Mouse (Mus musculus): ENCODE data around the gene Cfap65. TPM values are rescaled to one million over a fixed set of nuclear protein-coding genes. Genes with fewer than 3 reads are reported as not detected.
A peak's percentile ranks its signal among the peaks of the same experiment; 100 is the strongest.

The Cfap65 gene
- polyA plus RNA-seq, 1 experiment = not detected

DNA sequence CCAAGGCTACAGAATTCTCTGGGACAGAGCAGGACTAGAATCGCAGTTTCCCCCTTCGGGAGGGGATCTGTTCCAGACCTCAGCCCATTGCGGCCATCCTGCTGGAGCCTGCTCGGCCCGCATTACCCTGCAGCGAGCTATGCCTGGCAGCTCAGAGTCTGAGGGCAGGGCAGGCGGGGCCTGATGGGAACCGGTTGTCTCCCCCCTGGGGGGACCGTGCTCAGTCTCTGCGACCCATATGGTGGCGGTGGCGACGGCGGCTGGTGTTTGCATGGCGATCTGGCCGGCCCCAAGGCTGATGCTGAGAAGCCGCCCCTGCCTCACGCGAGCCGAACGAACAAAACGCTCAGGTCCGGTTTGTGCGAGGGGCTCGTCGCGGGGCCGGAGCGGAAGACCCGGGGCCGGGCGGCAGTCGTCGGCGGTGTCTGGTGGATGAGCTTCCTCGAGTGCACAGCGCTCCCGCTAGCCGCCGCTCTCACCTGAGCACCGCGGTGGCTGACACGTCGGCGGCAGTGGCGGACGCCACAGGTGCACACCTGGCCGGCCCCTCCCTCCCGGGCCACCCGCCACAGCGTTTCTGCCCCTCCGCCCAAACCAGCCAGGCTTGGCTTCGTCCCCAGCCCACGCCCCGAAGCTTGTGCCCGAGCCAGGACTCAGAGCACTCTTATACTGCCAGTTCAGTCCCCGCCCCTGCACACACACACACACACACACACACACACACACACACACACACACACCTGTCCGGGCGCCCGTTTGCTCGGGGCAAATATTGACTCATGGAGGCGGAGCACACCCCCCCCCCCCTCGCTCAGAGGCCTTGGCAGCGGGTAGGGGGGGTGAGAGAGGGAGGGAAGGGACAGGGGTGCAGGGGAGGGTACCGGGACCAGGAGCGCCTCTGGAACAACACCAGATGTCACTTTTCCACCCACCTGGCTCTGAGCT is 34.8 kb downstream of the Cfap65 start:
- Histone ChIP-seq H3K4me1 (ENCODE audit: control insufficient read depth, insufficient read depth, low read length) (no peaks in the 10 kb centered on the region), H3K27ac (ENCODE audit: insufficient read depth, low read depth, low read length) (no peak overlapping the region), H3K4me3 (ENCODE audit: insufficient read depth, low read length) (no peak overlapping the region)
- TF ChIP-seq POLR2A (IDR thresholded peaks at IDR 0.05; ENCODE audit: borderline replicate concordance, low read depth, low read length) (no peak), CTCF (IDR thresholded peaks at IDR 0.05; ENCODE audit: low read depth, low read length) (no peak)

DNA sequence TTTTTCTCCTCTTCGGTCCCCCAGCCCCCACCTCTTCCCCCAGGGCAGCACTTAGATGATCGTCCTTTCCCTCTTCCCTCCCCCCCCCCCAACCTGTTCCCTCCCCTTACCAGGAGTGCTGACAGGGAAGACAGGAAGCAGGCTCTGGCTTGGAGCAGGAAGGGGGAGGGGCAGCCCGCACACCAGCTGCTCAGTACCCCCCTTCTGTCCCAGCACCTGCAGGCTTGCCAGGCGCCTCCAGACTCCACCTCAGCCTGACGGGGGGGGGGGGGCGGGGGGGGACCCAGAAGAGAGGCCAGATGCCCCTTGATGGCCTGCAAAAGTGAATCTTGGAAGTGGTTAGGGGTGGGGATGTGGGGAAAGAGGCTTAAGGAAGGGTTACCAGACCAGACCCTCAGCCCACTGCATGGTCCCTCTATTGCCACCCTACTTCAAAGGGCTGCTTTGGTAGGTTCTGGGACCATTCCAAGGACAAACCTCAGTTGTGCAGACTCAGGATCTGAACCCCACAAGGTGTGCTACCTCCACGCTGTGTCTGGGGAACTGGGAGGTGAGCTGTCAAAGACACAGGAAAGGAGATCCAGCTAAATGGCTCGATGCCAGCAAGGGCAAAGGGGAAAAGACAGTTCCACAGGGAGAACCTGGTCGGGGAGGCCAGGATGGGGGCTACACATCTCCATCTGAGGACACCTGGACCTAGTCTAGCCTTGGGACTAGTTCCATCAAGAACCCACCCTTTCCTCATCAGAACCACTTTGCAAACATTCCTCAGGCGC is 36.6 kb downstream of the Cfap65 start:
- no peaks in the 10 kb centered on the region for H3K4me1 ChIP-seq (ENCODE audit: control insufficient read depth, insufficient read depth, low read length)
- TF ChIP-seq CTCF (IDR thresholded peaks at IDR 0.05; ENCODE audit: low read depth, low read length) = no peak
- TF ChIP-seq POLR2A (IDR thresholded peaks at IDR 0.05; ENCODE audit: borderline replicate concordance, low read depth, low read length) = no peak
- no peak overlapping the region for H3K27ac ChIP-seq (ENCODE audit: insufficient read depth, low read depth, low read length)
- H3K4me3 ChIP-seq (ENCODE audit: insufficient read depth, low read length) = no peak overlapping the region

DNA sequence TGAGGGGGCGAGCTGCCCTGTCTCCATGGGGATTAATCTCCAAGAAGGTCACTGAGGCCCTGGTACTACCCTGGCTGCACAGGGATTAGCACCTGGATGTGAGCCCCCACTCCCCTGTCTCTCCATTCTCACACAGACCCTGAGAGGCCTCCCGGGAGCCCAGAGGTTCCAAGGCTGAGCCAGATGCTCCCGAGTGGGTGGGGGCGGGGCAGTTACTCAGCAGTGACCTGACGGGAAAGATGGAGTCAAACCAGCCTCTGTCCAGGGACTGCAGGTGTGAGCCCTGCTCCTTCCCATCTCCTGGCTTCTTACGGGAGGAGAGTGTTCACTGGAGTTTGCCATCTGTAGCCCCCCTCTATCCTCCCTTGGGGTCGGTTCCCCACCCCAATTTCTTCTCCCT is 37.4 kb downstream of the Cfap65 start:
- TF ChIP-seq CTCF (IDR thresholded peaks at IDR 0.05; ENCODE audit: low read depth, low read length) = no peak
- no peak for TF ChIP-seq POLR2A (IDR thresholded peaks at IDR 0.05; ENCODE audit: borderline replicate concordance, low read depth, low read length)
- Histone ChIP-seq H3K4me1 (ENCODE audit: control insufficient read depth, insufficient read depth, low read length) (no peaks in the 10 kb centered on the region), H3K4me3 (ENCODE audit: insufficient read depth, low read length) (no peak overlapping the region), H3K27ac (ENCODE audit: insufficient read depth, low read depth, low read length) (no peak overlapping the region)

DNA sequence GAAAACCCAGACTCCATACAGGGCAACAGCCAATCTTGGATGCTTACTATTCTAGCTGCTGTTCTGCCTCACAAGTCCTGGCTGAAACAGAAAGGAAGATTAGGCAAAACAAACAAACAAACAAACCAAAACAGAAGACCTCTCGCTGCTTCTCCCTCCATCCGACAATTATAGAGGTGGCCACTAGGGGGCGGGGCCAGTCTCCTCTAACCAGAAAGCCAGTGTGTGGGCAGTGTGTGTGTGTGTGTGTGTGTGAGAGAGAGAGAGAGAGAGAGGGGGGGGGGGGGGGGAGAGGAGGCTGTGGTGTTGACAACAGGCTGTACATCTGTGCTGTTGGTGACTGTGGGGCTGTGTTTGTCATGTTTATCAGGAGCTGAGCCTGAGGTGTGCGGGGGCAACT is 40.4 kb downstream of the Cfap65 start:
- peak; percentile 62 for TF ChIP-seq CTCF (IDR thresholded peaks at IDR 0.05; ENCODE audit: low read depth, low read length)
- TF ChIP-seq POLR2A (IDR thresholded peaks at IDR 0.05; ENCODE audit: borderline replicate concordance, low read depth, low read length) = no peak

DNA sequence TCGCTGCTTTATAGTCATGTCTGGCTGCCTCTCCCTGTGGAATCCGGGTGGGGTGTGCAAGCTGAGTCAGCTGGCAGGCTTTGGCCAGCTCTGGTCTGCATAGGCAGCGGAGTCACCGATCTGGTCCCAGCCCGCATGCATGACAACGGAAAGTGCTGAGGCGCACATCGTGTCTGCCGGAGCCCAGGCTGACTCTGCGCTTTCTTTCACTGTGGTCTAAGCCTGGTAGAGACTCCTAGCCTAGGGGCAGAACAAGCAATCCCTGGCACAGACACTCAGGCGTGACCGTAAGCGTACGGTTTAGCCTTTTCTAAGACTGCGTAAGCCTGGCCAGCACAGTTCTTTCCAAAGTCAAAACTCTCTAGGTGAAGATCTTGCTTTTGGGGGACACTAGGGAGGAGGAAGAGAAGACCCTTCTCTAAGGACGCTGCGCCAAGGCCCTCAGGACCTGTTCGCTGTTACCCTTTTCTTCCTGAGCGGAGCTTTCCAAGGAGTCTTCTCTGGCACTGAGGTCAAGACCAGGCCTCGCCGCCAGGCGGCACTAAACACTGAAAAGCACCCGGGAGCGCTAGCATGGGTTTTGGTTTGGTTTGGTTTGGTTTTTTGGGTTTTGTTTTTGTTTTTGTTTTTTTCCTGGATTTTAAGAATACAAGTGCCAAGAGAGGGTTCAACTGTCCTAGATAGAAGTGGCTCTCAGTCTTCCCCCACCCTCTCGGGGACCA is 42.1 kb downstream of the Cfap65 start, which contains the start of gene Cryba2:
TSS of gene Cryba2 (minus strand) at position 10 of the 722 bp plus-strand sequence.
- Histone ChIP-seq H3K4me1 (ENCODE audit: control insufficient read depth, insufficient read depth, low read length) (no peaks in the 10 kb centered on the region), H3K4me3 (ENCODE audit: insufficient read depth, low read length) (no peak within 1 kb of the TSS), H3K27ac (ENCODE audit: insufficient read depth, low read depth, low read length) (no peak within 1 kb of the TSS)
- peak; percentile 83 for TF ChIP-seq CTCF (IDR thresholded peaks at IDR 0.05; ENCODE audit: low read depth, low read length)
- no peak for TF ChIP-seq POLR2A (IDR thresholded peaks at IDR 0.05; ENCODE audit: borderline replicate concordance, low read depth, low read length)

More for the DNA sequence above, 40.4 kb downstream of the Cfap65 start:
- H3K27ac ChIP-seq (ENCODE audit: insufficient read depth, low read depth, low read length) = no peak overlapping the region
- no peaks in the 10 kb centered on the region for H3K4me1 ChIP-seq (ENCODE audit: control insufficient read depth, insufficient read depth, low read length)
- H3K4me3 ChIP-seq (ENCODE audit: insufficient read depth, low read length) = no peak overlapping the region

DNA sequence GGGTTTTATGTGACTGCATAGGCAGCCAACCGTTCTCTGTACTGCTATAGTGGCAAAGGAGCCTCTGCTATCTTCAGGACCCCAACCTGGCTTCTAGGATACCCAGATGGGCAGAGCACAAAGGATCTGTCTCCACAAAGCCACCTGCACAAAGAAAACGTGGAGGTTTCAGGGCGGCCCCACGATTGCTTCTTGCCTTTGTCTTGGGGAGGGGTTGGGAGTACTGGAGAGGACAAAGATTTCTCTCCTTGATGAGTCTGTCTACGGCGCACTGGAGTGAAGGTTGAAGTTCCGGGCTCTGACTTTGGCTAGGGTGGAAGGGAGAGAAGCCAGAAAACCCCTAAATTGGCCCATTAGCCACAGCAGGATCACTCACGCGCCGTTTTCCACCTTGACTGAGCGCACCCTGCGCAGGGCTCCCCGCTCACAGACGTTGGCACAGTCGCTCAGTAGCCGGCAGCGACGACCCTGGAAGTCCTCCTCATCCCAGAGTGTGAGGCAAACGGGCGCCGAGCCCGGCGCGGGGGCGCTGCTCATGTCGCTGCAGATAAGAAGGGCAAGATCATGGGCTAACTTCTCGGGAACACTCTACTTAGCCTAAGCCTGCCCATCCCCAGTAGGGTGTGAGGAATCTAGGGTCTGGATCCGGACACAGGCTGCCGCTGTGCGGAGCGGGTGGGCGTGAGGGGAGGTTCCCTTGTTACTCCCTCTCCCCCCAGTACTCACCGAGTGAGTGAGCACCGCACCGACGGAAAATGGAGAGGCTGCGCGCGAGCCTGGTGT is 42.9 kb downstream of the Cfap65 start:
- Histone ChIP-seq H3K4me3 (ENCODE audit: insufficient read depth, low read length) (no peak overlapping the region), H3K4me1 (ENCODE audit: control insufficient read depth, insufficient read depth, low read length) (no peaks in the 10 kb centered on the region)

DNA sequence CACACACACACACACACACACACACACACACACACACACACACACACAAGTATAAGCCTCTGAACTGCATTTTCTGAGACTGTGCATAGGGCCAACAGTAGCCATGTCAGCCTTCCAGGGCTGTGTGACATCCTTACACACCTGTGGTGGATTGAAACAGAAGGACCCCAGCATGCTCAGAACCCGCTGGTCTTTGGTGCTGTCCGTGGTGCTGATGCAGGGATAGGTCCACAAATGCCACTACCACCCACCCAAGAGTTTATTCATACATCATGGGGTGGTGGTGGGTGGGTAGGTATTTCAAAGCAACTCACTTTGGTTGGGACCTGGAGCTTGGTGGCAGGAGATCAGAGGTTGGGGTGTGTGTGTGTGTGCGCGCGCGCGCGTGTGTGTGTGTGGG is 43.9 kb downstream of the Cfap65 start:
- Histone ChIP-seq H3K4me1 (ENCODE audit: control insufficient read depth, insufficient read depth, low read length) (no peaks in the 10 kb centered on the region), H3K27ac (ENCODE audit: insufficient read depth, low read depth, low read length) (no peak overlapping the region), H3K4me3 (ENCODE audit: insufficient read depth, low read length) (no peak overlapping the region)
- no peak for TF ChIP-seq CTCF (IDR thresholded peaks at IDR 0.05; ENCODE audit: low read depth, low read length)
- no peak for TF ChIP-seq POLR2A (IDR thresholded peaks at IDR 0.05; ENCODE audit: borderline replicate concordance, low read depth, low read length)

More for the DNA sequence above, 42.9 kb downstream of the Cfap65 start:
- TF ChIP-seq POLR2A (IDR thresholded peaks at IDR 0.05; ENCODE audit: borderline replicate concordance, low read depth, low read length) = no peak
- no peak for TF ChIP-seq CTCF (IDR thresholded peaks at IDR 0.05; ENCODE audit: low read depth, low read length)
- no peak overlapping the region for H3K27ac ChIP-seq (ENCODE audit: insufficient read depth, low read depth, low read length)

DNA sequence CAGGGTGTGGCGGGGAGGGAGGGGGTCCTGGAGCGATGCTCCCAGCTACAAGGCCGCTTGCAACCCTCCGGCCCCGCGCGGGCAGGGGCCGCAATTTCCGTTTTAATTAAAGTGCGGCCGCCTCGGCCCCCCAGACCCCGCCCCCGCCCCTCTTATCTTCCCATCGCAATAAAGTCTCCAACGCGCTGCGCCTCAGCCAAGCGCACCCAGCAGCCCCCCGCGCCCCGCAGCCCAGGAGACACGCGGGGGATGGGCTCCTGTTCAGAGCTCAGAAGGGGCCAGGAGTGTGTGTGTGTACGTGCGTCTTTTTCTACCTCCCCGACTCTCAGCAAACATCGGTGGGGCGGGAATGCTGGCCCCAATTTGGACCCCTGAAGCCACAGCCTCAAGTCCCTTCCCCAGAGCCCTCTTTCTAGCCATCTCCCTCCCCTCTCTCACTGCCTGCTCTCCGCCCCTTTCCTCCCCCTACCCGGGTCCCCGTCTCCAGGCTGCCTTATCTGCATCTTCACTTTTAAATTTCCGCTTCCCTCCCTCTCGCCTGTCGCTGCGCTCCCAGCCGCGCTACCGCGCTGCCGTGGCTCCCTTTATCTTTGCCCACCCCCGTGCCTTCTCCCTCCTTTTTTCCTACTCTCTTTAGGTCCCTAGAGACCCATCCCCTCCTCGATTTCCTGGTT is 49.9 kb downstream of the Cfap65 start, which contains the start of gene Fev:
TSS of gene Fev (minus strand) at position 51 of the 674 bp plus-strand sequence.
- Histone ChIP-seq H3K4me3 (ENCODE audit: insufficient read depth, low read length) (no peak within 1 kb of the TSS), H3K4me1 (ENCODE audit: control insufficient read depth, insufficient read depth, low read length) (no peaks in the 10 kb centered on the region), H3K27ac (ENCODE audit: insufficient read depth, low read depth, low read length) (no peak within 1 kb of the TSS)
- TF ChIP-seq CTCF (IDR thresholded peaks at IDR 0.05; ENCODE audit: low read depth, low read length) = no peak
- TF ChIP-seq POLR2A (IDR thresholded peaks at IDR 0.05; ENCODE audit: borderline replicate concordance, low read depth, low read length) = no peak

Measured in bone marrow macrophage, adult 2 months (primary cell).